Mouse (Mus musculus) embryonic fibroblast, embryonic 13.5 days (primary cell): ENCODE results near the gene Sf3a2. TPM values are rescaled to one million over a fixed set of nuclear protein-coding genes. Genes with fewer than 3 reads are reported as not detected.
"Not testable (repeated sequence)": the region's sequence is repeated elsewhere in the genome, so short reads cannot be mapped to it uniquely, and the experiment has no call there.

Source experiments
- H3K27ac ChIP-seq: 2 replicates; pipeline ENCODE4 v1.5.1; 2012; ENCODE audit warnings: low read length, control low read depth, inconsistent platforms; ENCODE audit not compliant: insufficient read depth
- H3K4me1 ChIP-seq: 2 replicates; pipeline ENCODE4 v1.6.1; 2011; ENCODE audit warnings: low read length; ENCODE audit not compliant: control insufficient read depth, insufficient read depth
- H3K4me3 ChIP-seq: 2 replicates; pipeline ENCODE4 v1.5.1; 2011; ENCODE audit warnings: mild to moderate bottlenecking, control low read depth, low read length; ENCODE audit not compliant: insufficient read depth
- CTCF ChIP-seq: IDR thresholded peaks from 2 replicates; pipeline ENCODE4 v1.5.1; 2011; ENCODE audit warnings: mild to moderate bottlenecking, control low read depth, low read length, moderate library complexity, borderline replicate concordance; ENCODE audit not compliant: insufficient read depth
- POLR2A ChIP-seq: IDR thresholded peaks from 2 replicates; pipeline ENCODE4 v1.6.1; 2011; ENCODE audit warnings: low read depth, mild to moderate bottlenecking, control low read depth, low read length, moderate library complexity
- polyA plus RNA-seq: library from polyadenylated mRNA; stranded (reverse); fragments of >200 nt; gene quantifications from 2 replicates; pipeline ENCODE4 v1.2.4, GENCODE M21; 2011; ENCODE audit warnings: low read depth; ENCODE audit not compliant: missing spikeins, insufficient read length

The Sf3a2 gene
- polyA plus RNA-seq, 1 experiment = 49.3 TPM

DNA sequence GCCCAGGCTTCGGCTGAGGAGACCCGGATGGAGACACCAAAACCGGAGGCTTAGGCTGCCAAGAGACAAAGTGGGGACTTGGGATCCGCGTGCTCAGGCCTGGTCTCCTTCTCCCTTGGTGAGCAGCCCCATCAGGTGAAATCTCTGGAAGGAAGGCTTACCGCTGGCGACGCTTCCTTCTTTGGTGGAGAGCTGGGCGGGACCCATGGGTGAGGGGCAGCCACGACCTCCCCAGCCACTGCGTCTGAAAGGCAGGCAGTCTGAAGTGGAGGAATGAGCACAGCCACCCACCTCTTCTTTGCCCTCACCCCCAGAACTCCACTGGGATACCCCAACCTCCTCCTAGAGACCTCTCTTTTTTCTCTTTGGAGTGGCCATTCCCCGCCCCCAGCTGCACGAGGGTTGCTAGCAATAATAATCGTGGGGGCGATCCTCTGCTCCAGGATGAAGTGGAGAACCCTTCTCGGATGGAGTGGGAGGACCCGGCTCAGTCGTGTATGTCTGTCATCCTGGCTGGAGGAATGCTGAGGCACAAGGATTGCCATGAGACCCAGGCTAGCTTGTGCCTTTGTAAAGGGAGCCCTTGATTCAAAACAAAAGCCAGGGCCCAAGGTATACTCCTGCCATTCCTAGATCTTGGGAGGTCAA, 11.1 kb downstream of the Sf3a2 start:
- H3K27ac ChIP-seq = no peak overlapping the region
- TF ChIP-seq POLR2A = no peak
- no peak for TF ChIP-seq CTCF

DNA sequence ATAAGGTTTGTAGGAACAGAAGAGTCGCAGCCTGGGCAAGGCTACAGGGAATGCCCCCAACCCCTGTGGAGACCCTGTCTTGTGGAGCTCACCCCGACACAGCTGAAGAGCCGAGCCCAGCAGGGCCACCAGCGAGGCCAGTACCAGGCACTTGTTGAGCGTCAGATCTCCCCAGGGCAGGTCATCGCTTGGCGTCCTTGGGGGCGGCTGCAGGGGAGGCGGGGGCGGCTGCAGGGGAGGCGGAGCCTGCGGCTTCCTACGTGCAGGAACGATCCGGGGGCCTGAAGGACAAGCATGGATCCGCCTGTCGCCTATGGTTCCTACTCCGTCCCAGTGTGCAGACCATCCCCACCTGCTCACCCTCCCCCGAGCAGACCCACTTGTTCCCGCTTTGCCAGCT, 12.1 kb downstream of the Sf3a2 start:
- Histone ChIP-seq H3K4me1 (peaks cover 4% of the 10 kb centered on the region; the same call in 1 of the 2 replicates), H3K4me3 (no peak overlapping the region), H3K27ac (no peak overlapping the region)
- TF ChIP-seq CTCF = no peak
- no peak for TF ChIP-seq POLR2A

More for the DNA sequence above, 11.1 kb downstream of the Sf3a2 start:
- Histone ChIP-seq H3K4me1 (peaks cover 4% of the 10 kb centered on the region; the same call in 1 of the 2 replicates), H3K4me3 (no peak overlapping the region)

DNA sequence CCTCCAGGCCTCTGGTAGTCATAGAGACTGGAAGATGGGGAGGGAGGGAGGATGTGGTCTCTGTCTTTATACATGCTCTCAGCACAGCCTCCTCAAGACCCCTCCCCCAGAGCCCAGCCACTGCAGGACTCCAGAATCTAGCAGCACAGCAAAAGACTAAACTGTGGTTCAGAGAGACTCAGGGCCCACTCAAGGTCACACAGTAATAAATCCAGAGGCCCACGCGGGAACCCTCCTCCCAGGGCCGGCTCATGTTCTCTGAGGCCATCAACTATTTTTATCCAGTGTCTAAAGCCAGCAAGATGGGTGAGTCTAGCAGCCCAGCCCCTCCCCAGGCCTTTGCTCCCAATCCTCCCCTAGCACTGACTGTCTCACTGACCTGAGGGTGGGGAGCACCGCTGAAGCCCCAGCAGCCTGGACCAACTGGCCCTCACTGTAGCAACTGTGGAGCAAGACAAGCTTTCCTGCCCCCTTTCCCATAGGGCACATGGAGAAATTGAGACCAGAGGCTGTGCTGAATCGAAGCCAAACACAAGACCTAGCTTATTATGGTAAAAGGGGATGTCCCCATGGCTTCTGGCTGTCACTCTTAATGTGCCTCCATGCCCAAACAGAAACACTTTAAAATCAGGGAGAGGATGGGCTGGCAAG, 14.5 kb downstream of the Sf3a2 start:
- no peak overlapping the region for H3K27ac ChIP-seq
- no peaks in the 10 kb centered on the region for H3K4me1 ChIP-seq
- TF ChIP-seq POLR2A = no peak
- TF ChIP-seq CTCF = no peak
- H3K4me3 ChIP-seq = no peak overlapping the region

DNA sequence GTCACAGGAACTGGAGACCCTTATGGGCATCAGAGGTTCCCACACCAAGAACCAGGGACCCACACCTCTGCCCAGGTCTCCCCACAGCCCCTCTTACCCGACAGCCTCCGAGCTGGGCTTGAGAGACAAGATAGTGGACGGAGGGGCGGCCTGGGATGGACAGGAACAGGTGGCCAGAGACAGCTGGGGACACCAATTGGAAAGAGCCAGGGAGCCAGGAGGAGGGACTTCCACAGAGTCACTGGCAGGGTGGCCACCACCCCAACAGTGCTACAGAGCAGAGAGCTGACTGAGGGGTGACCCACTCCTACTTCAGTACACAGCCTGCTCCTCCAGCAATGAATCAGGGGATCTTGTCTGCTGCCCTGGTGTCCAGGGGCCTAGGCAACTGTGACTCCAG, 15.4 kb downstream of the Sf3a2 start, which contains the start of gene Jsrp1:
Gene Jsrp1 (minus strand): TSS at position 133 of the 400 bp plus-strand sequence.
- H3K4me1 ChIP-seq = no peaks in the 10 kb centered on the region
- no peak within 1 kb of the TSS for H3K4me3 ChIP-seq
- TF ChIP-seq CTCF (no peak), POLR2A (no peak)
- H3K27ac ChIP-seq = no peak within 1 kb of the TSS

DNA sequence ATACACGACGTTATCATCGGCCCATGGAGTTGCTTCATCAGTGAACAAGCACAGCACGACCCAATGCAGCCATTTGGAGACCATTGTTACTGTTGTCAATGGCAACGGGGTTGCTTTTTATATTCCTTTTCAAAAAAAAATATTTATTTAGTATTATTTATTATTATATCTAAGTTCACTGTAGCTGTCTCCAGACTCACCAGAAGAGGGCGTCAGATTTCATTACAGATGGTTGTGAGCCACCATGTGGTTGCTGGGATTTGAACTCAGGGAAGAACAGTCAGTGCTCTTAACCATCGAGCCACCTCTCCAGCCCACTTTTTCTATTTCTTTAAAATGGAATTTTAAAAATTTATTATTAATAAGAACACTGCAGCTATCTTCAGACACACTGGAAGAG, 16.8 kb downstream of the Sf3a2 start:
- Histone ChIP-seq H3K4me3 (no peak overlapping the region), H3K4me1 (no peaks in the 10 kb centered on the region), H3K27ac (no peak overlapping the region)
- TF ChIP-seq CTCF = no peak

DNA sequence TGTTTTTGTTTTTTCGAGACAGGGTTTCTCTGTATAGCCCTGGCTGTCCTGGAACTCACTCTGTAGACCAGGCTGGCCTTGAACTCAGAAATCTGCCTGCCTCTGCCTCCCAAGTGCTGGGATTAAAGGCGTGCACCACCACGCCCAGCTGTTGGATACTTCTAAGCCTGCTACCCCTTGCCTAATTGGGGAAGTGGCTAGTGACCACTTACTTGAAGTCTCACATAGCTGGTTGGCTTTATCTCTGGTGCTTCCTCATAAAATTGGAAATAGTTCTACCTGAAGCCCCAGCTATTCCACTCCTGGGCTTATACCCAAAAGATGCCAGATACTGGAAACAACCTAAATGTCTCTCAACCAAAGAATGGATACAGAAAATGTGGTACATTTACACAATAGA, 18.3 kb downstream of the Sf3a2 start:
- not testable (repeated sequence) for H3K27ac ChIP-seq, H3K4me3 ChIP-seq, H3K4me1 ChIP-seq

DNA sequence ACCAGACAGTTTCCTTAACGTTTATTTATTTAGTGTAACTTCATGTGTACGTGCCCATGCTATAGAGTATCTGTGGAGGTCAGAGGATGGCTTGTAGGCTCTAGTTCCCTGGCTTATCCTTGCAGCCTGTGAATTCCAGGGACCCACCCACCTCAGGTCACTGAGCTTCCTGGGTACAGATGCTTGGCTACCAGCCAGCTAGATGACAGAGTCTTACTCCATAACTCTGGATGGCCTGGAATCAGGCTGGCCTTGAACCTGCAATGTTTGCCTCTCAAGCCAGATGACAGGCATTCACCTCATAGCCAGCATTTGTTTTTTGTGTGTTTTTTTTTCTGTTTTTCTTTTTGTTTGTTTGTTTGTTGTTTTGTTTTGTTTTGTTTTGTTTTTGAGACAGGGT, 19.2 kb downstream of the Sf3a2 start:
- no peaks in the 10 kb centered on the region for H3K4me1 ChIP-seq
- no peak for TF ChIP-seq CTCF
- TF ChIP-seq POLR2A = no peak
- H3K4me3 ChIP-seq = no peak overlapping the region
- H3K27ac ChIP-seq = no peak overlapping the region

DNA sequence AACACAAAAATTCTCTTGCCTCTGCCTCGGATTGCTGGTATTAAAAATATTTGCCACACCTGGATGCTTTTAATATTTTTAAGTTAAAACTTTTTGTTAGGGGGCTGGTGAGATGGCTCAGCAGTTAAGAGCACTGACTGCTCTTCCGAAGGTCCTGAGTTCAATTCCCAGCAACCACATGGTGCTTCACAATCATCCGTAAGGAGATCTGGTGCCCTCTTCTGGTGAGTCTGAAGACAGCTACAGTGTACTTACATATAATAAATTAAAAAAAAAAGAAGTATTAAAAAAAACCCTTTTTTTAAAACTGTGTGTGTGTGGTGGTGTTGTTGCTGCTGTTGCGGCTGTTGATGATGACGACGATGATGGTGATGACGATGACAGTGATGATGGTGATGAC, 20.0 kb downstream of the Sf3a2 start:
- not testable (repeated sequence) for H3K27ac ChIP-seq, H3K4me3 ChIP-seq, H3K4me1 ChIP-seq

DNA sequence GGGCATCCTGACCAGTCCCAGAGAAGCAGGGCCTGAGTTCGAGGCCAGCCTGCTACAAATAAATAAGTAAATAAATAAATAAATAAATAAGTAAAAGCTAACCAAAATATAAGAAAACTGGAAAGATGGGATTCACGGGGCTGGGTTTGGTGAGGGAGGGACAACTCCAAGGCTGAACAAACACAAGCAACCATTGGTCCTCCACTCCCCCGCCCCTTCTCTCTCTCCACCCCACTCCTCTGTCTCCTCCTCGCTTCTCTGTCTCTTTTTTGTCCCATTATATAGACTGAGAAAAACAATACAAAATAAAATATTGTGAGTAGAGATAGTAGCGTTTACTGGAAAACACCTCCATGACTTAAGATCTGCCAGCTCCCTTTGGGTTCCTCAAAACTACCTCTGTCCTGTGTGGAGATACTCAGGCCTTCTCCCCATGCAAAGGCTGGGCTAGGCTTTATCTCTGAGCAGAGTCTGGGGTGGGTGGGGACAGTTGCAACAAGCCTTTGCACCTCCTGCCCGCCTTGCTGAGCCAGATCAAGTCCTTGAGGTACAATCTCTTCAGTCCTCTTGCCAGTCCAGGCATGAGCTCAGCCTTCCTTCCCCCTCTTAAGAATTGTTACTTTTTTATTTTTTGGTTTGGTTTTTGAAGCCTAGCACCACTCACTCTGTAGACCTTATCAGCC, 20.7 kb downstream of the Sf3a2 start:
- no peak overlapping the region for H3K4me3 ChIP-seq
- no peaks in the 10 kb centered on the region for H3K4me1 ChIP-seq
- TF ChIP-seq POLR2A (no peak), CTCF (no peak)
- no peak overlapping the region for H3K27ac ChIP-seq

DNA sequence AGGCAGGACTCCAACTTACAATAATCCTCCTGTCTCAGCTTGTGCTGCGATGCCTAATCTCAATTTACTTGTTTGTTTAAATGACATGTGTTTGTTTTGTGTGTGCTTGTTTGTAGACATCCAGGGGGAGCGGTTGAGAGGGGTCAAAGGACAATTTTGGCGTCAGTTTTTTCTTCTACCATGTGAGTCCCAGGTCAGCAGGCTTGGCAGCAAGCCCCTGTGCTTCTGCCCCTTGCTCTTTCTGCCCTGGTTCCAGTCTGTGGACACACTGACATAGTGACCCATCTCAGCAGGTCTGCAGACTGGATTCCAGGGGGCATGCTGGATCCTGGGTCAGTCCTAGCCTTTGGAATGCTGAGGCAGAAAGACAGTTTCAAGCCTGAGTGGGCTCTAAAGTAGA, 21.4 kb downstream of the Sf3a2 start:
- H3K4me1 ChIP-seq = no peaks in the 10 kb centered on the region

DNA sequence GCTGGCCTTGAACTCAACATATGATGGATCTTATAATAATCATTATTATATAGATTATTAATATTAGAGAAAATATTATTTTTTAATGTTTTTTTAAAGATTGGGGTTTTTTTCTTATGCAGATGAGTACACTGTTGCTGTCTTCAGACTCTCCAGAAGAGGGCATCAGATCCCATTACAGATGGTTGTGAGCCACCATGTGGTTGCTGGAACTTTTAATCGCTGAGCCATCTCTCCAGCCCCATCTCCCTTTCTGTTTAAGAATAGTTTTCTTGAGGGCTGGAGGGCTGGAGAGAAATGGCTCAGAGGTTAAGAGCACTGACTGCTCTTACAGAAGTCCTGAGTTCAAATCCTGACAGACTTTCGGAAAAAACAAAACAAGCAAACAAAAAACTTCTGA, 24.0 kb downstream of the Sf3a2 start:
- no peak overlapping the region for H3K27ac ChIP-seq
- no peak overlapping the region for H3K4me3 ChIP-seq
- no peak for TF ChIP-seq POLR2A
- no peak for TF ChIP-seq CTCF
- no peaks in the 10 kb centered on the region for H3K4me1 ChIP-seq

More for the DNA sequence above, 21.4 kb downstream of the Sf3a2 start:
- Histone ChIP-seq H3K27ac (no peak overlapping the region), H3K4me3 (no peak overlapping the region)
- no peak for TF ChIP-seq POLR2A
- TF ChIP-seq CTCF = no peak
